Mouse (Mus musculus): Measurements from ENCODE around the gene Hist1h2ad. TPM values are rescaled to one million over a fixed set of nuclear protein-coding genes. Genes with fewer than 3 reads are reported as not detected.
"Not testable (repeated sequence)": the region's sequence is repeated elsewhere in the genome, so short reads cannot be mapped to it uniquely, and the experiment has no call there.

The Hist1h2ad gene
- polyA plus RNA-seq, 1 experiment from 2014 or later: 0.90 TPM

GRCm38 (mm10) chr13:23572218-23573033 lies 1.8 kb upstream of the Hist1h2ad start:
- peak overlapping the region; percentile 64 for H3K4me2 ChIP-seq (ENCODE audit: low read depth)
- ATAC-seq (ENCODE audit: insufficient read depth, low FRiP score, low TSS enrichment) (no peak), DNase-seq (ENCODE audit: low spot score) (peak; percentile 16)
- H3K4me3 ChIP-seq (ENCODE audit: low read depth, low read length): peak overlapping the region; percentile 45
- no peaks in the 10 kb centered on the region for H3K9me3 ChIP-seq (ENCODE audit: control insufficient read depth, low read length)
- H3K4me1 ChIP-seq (ENCODE audit: control insufficient read depth, insufficient read depth, low read length): peaks cover 9% of the 10 kb centered on the region
- 39% methylated on average over 2 of the region's 2 CpGs for WGBS
- H3K27ac ChIP-seq (ENCODE audit: low read depth, low read length): peak overlapping the region; percentile 93
- peak overlapping the region; percentile 77 for H3K9ac ChIP-seq (ENCODE audit: low read length)
- no peaks in the 10 kb centered on the region for H3K36me3 ChIP-seq (ENCODE audit: control insufficient read depth, insufficient read depth, low read length)
- H3K27me3 ChIP-seq (ENCODE audit: control insufficient read depth, insufficient read depth, low read length): no peaks in the 10 kb centered on the region

- not testable (repeated sequence) for H3K4me1 ChIP-seq (ENCODE audit: control insufficient read depth, insufficient read depth, low read length); ATAC-seq (ENCODE audit: insufficient read depth, low FRiP score, low TSS enrichment); H3K36me3 ChIP-seq (ENCODE audit: control insufficient read depth, insufficient read depth, low read length); H3K27me3 ChIP-seq (ENCODE audit: control insufficient read depth, insufficient read depth, low read length); H3K9me3 ChIP-seq (ENCODE audit: control insufficient read depth, low read length)
- peak overlapping the region; percentile 63 for H3K9ac ChIP-seq (ENCODE audit: low read length)
- peak overlapping the region; percentile 64 for H3K4me2 ChIP-seq (ENCODE audit: low read depth)
- 11% methylated on average over 17 of the region's 20 CpGs for WGBS
- H3K4me3 ChIP-seq (ENCODE audit: low read depth, low read length): peak overlapping the region; percentile 45
- H3K27ac ChIP-seq (ENCODE audit: low read depth, low read length): peak overlapping the region; percentile 93
- peak; percentile 30 for DNase-seq (ENCODE audit: low spot score)
Observed at GRCm38 (mm10) chr13:23573034-23573897, 915 bp upstream of the Hist1h2ad start.

- not testable (repeated sequence) for DNase-seq (ENCODE audit: low spot score); H3K9me3 ChIP-seq (ENCODE audit: control insufficient read depth, low read length); H3K4me1 ChIP-seq (ENCODE audit: control insufficient read depth, insufficient read depth, low read length); H3K36me3 ChIP-seq (ENCODE audit: control insufficient read depth, insufficient read depth, low read length); H3K27me3 ChIP-seq (ENCODE audit: control insufficient read depth, insufficient read depth, low read length)
- WGBS: under 1% methylated on average over 7 of the region's 39 CpGs
- peak overlapping the region; percentile 36 for H3K4me3 ChIP-seq (ENCODE audit: low read depth, low read length)
- H3K4me2 ChIP-seq (ENCODE audit: low read depth): peak overlapping the region; percentile 57
- peak overlapping the region; percentile 58 for H3K9ac ChIP-seq (ENCODE audit: low read length)
- peak; percentile 5 for ATAC-seq (ENCODE audit: insufficient read depth, low FRiP score, low TSS enrichment)
- H3K27ac ChIP-seq (ENCODE audit: low read depth, low read length): peak overlapping the region; percentile 93
Observed at GRCm38 (mm10) chr13:23574546-23575170, 477 bp downstream of the Hist1h2ad start.

- Histone ChIP-seq H3K27ac (ENCODE audit: low read depth, low read length) (peak within 1 kb of the TSS; percentile 88), H3K4me2 (ENCODE audit: low read depth) (peak within 1 kb of the TSS; percentile 57), H3K4me1 (ENCODE audit: control insufficient read depth, insufficient read depth, low read length) (peaks cover 6% of the 10 kb centered on the region; the same call in 1 of the 2 replicates), H3K27me3 (ENCODE audit: control insufficient read depth, insufficient read depth, low read length) (no peaks in the 10 kb centered on the region), H3K36me3 (ENCODE audit: control insufficient read depth, insufficient read depth, low read length) (no peaks in the 10 kb centered on the region), H3K9ac (ENCODE audit: low read length) (peak within 1 kb of the TSS; percentile 63), H3K4me3 (ENCODE audit: low read depth, low read length) (peak within 1 kb of the TSS; percentile 36), H3K9me3 (ENCODE audit: control insufficient read depth, low read length) (no peaks in the 10 kb centered on the region)
- under 1% methylated on average over 18 of the region's 18 CpGs for WGBS
- DNase-seq (ENCODE audit: low spot score) (peak; percentile 64), ATAC-seq (ENCODE audit: insufficient read depth, low FRiP score, low TSS enrichment) (peak; percentile 40)
Observed at GRCm38 (mm10) chr13:23575271-23575851, 1.2 kb downstream of the Hist1h2ad start, which contains the start of gene Hist1h3d. Gene Hist1h3d (plus strand): TSS chr13:23575763.

GRCm38 (mm10) chr13:23575864-23576313 lies 1.7 kb downstream of the Hist1h2ad start:
- not testable (repeated sequence) for H3K27me3 ChIP-seq (ENCODE audit: control insufficient read depth, insufficient read depth, low read length); ATAC-seq (ENCODE audit: insufficient read depth, low FRiP score, low TSS enrichment); H3K4me1 ChIP-seq (ENCODE audit: control insufficient read depth, insufficient read depth, low read length); DNase-seq (ENCODE audit: low spot score); H3K9me3 ChIP-seq (ENCODE audit: control insufficient read depth, low read length); H3K36me3 ChIP-seq (ENCODE audit: control insufficient read depth, insufficient read depth, low read length)
- H3K4me3 ChIP-seq (ENCODE audit: low read depth, low read length): peak overlapping the region; percentile 36
- peak overlapping the region; percentile 57 for H3K4me2 ChIP-seq (ENCODE audit: low read depth)
- WGBS: under 1% methylated on average over 8 of the region's 40 CpGs
- H3K27ac ChIP-seq (ENCODE audit: low read depth, low read length): peak overlapping the region; percentile 76
- H3K9ac ChIP-seq (ENCODE audit: low read length): peak overlapping the region; percentile 63

GRCm38 (mm10) chr13:23576351-23576881 lies 2.2 kb downstream of the Hist1h2ad start:
- H3K9ac ChIP-seq (ENCODE audit: low read length): peak overlapping the region; percentile 63
- H3K4me2 ChIP-seq (ENCODE audit: low read depth): peak overlapping the region; percentile 57
- no peaks in the 10 kb centered on the region for H3K9me3 ChIP-seq (ENCODE audit: control insufficient read depth, low read length)
- H3K4me1 ChIP-seq (ENCODE audit: control insufficient read depth, insufficient read depth, low read length): peaks cover 6% of the 10 kb centered on the region; the same call in 1 of the 2 replicates
- no peaks in the 10 kb centered on the region for H3K27me3 ChIP-seq (ENCODE audit: control insufficient read depth, insufficient read depth, low read length)
- ATAC-seq (ENCODE audit: insufficient read depth, low FRiP score, low TSS enrichment) (no peak), DNase-seq (ENCODE audit: low spot score) (peak; percentile 41)
- 5% methylated on average over 7 of the region's 7 CpGs for WGBS
- peak overlapping the region; percentile 36 for H3K4me3 ChIP-seq (ENCODE audit: low read depth, low read length)
- no peaks in the 10 kb centered on the region for H3K36me3 ChIP-seq (ENCODE audit: control insufficient read depth, insufficient read depth, low read length)
- H3K27ac ChIP-seq (ENCODE audit: low read depth, low read length): peak overlapping the region; percentile 76

- Histone ChIP-seq H3K27ac (ENCODE audit: low read depth, low read length) (peak overlapping the region; percentile 76; the same call in 1 of the 2 replicates), H3K4me2 (ENCODE audit: low read depth) (peak overlapping the region; percentile 57), H3K4me1 (ENCODE audit: control insufficient read depth, insufficient read depth, low read length) (peaks cover 8% of the 10 kb centered on the region), H3K36me3 (ENCODE audit: control insufficient read depth, insufficient read depth, low read length) (no peaks in the 10 kb centered on the region), H3K27me3 (ENCODE audit: control insufficient read depth, insufficient read depth, low read length) (no peaks in the 10 kb centered on the region), H3K9ac (ENCODE audit: low read length) (peak overlapping the region; percentile 63), H3K9me3 (ENCODE audit: control insufficient read depth, low read length) (no peaks in the 10 kb centered on the region), H3K4me3 (ENCODE audit: low read depth, low read length) (peak overlapping the region; percentile 36)
- peak; percentile 25 for DNase-seq (ENCODE audit: low spot score)
- ATAC-seq (ENCODE audit: insufficient read depth, low FRiP score, low TSS enrichment): no peak
- WGBS: 60% methylated on average over 6 of the region's 6 CpGs
Observed at GRCm38 (mm10) chr13:23576906-23577639, 2.9 kb downstream of the Hist1h2ad start.

All from neural tube, embryonic 11.5 days (tissue).